Mouse (Mus musculus): ENCODE measurements around the gene Prickle3. TPM values are rescaled to one million over a fixed set of nuclear protein-coding genes. Genes with fewer than 3 reads are reported as not detected.

Gene Prickle3
- polyA plus RNA-seq, 1 experiment from 2014 or later = 9.7 TPM

GRCm38 (mm10) chrX:7674284-7675000 lies 17.4 kb downstream of the Prickle3 start:
- no peaks in the 10 kb centered on the region for H3K27me3 ChIP-seq (ENCODE audit: insufficient read depth, low read length)
- 37% methylated on average over 28 of the region's 28 CpGs for WGBS
- H3K36me3 ChIP-seq (ENCODE audit: insufficient read depth, low read length) = no peaks in the 10 kb centered on the region
- 0 out of 2 replicates have a peak, but pooled peaks have one; percentile 6 for TF ChIP-seq CTCF (IDR thresholded peaks at IDR 0.05; ENCODE audit: low read depth)
- H3K4me3 ChIP-seq (replicated peaks; ENCODE audit: low read depth, low read length) = peak overlapping the region; percentile 20
- H3K4me2 ChIP-seq (ENCODE audit: low read length) = peak overlapping the region; percentile 49
- DNase-seq (ENCODE audit: low spot score) (peak; percentile 31), ATAC-seq (replicated peaks; ENCODE audit: low FRiP score, low read depth) (peak; percentile 74)
- H3K27ac ChIP-seq = peak overlapping the region; percentile 80
- H3K4me1 ChIP-seq (replicated peaks; ENCODE audit: insufficient read depth, low read length) = 0 out of 2 replicates have a peak, but pooled peaks cover 4% of the 10 kb centered on the region
- peak overlapping the region; percentile 37; the same call in 1 of the 2 replicates for H3K9ac ChIP-seq (ENCODE audit: low read depth, low read length)
- H3K9me3 ChIP-seq (replicated peaks; ENCODE audit: low read length) = no peaks in the 10 kb centered on the region

- H3K9me3 ChIP-seq (replicated peaks; ENCODE audit: low read length) = no peaks in the 10 kb centered on the region
- peak overlapping the region; percentile 49 for H3K4me2 ChIP-seq (ENCODE audit: low read length)
- DNase-seq (ENCODE audit: low spot score) = no peak
- peak overlapping the region; percentile 20 for H3K4me3 ChIP-seq (replicated peaks; ENCODE audit: low read depth, low read length)
- H3K27me3 ChIP-seq (ENCODE audit: insufficient read depth, low read length) = no peaks in the 10 kb centered on the region
- H3K4me1 ChIP-seq (replicated peaks; ENCODE audit: insufficient read depth, low read length) = 0 out of 2 replicates have a peak, but pooled peaks cover 4% of the 10 kb centered on the region
- 47% methylated on average over 10 of the region's 10 CpGs for WGBS
- ATAC-seq (replicated peaks; ENCODE audit: low FRiP score, low read depth) = peak; percentile 15; the same call in 1 of the 2 replicates
- H3K9ac ChIP-seq (ENCODE audit: low read depth, low read length) = peak overlapping the region; percentile 37; the same call in 1 of the 2 replicates
- TF ChIP-seq CTCF (IDR thresholded peaks at IDR 0.05; ENCODE audit: low read depth) = no peak
- H3K36me3 ChIP-seq (ENCODE audit: insufficient read depth, low read length) = no peaks in the 10 kb centered on the region
- peak overlapping the region; percentile 80 for H3K27ac ChIP-seq
These were observed 17.9 kb downstream of the Prickle3 start for GRCm38 (mm10) chrX:7675001-7675380.

- Histone ChIP-seq H3K4me3 (replicated peaks; ENCODE audit: low read depth, low read length) (no peak overlapping the region), H3K36me3 (ENCODE audit: insufficient read depth, low read length) (no peaks in the 10 kb centered on the region), H3K27me3 (ENCODE audit: insufficient read depth, low read length) (no peaks in the 10 kb centered on the region), H3K9me3 (replicated peaks; ENCODE audit: low read length) (no peaks in the 10 kb centered on the region), H3K4me2 (ENCODE audit: low read length) (no peak overlapping the region), H3K9ac (ENCODE audit: low read depth, low read length) (no peak overlapping the region), H3K4me1 (replicated peaks; ENCODE audit: insufficient read depth, low read length) (no peaks in the 10 kb centered on the region), H3K27ac (no peak overlapping the region)
- no peak for ATAC-seq (replicated peaks; ENCODE audit: low FRiP score, low read depth)
- whole genome bisulfite sequencing = 39% methylated on average over 3 of the region's 3 CpGs
- TF ChIP-seq CTCF (IDR thresholded peaks at IDR 0.05; ENCODE audit: low read depth) = peak; percentile 27; the same call in 1 of the 2 replicates
- no peak for DNase-seq (ENCODE audit: low spot score)
These were observed 21.9 kb downstream of the Prickle3 start for GRCm38 (mm10) chrX:7678986-7679385.

- 20% methylated on average over 27 of the region's 27 CpGs for WGBS
- 0 out of 2 replicates have a peak overlapping the region, but pooled peaks have one; percentile 40 for H3K9ac ChIP-seq (ENCODE audit: low read depth, low read length)
These were observed 22.5 kb downstream of the Prickle3 start for GRCm38 (mm10) chrX:7679405-7680056.

GRCm38 (mm10) chrX:7680057-7680412 lies 23.0 kb downstream of the Prickle3 start:
- Histone ChIP-seq H3K36me3 (ENCODE audit: insufficient read depth, low read length) (no peaks in the 10 kb centered on the region), H3K4me1 (replicated peaks; ENCODE audit: insufficient read depth, low read length) (no peaks in the 10 kb centered on the region), H3K9ac (ENCODE audit: low read depth, low read length) (0 out of 2 replicates have a peak overlapping the region, but pooled peaks have one; percentile 40), H3K9me3 (replicated peaks; ENCODE audit: low read length) (no peaks in the 10 kb centered on the region), H3K4me2 (ENCODE audit: low read length) (peak overlapping the region; percentile 49), H3K27me3 (ENCODE audit: insufficient read depth, low read length) (no peaks in the 10 kb centered on the region), H3K4me3 (replicated peaks; ENCODE audit: low read depth, low read length) (0 out of 2 replicates have a peak overlapping the region, but pooled peaks have one; percentile 11), H3K27ac (peak overlapping the region; percentile 31; the same call in 1 of the 2 replicates)
- DNase-seq (ENCODE audit: low spot score) = no peak
- 23% methylated on average over 12 of the region's 12 CpGs for WGBS
- TF ChIP-seq CTCF (IDR thresholded peaks at IDR 0.05; ENCODE audit: low read depth) = no peak
- no peak; the same call in 1 of the 2 replicates for ATAC-seq (replicated peaks; ENCODE audit: low FRiP score, low read depth)

More at GRCm38 (mm10) chrX:7679405-7680056, 22.5 kb downstream of the Prickle3 start:
- H3K4me1 ChIP-seq (replicated peaks; ENCODE audit: insufficient read depth, low read length) = no peaks in the 10 kb centered on the region
- H3K9me3 ChIP-seq (replicated peaks; ENCODE audit: low read length) = no peaks in the 10 kb centered on the region
- DNase-seq (ENCODE audit: low spot score) (peak; percentile 88), ATAC-seq (replicated peaks; ENCODE audit: low FRiP score, low read depth) (peak; percentile 95)
- peak; percentile 87 for TF ChIP-seq CTCF (IDR thresholded peaks at IDR 0.05; ENCODE audit: low read depth)
- no peaks in the 10 kb centered on the region for H3K36me3 ChIP-seq (ENCODE audit: insufficient read depth, low read length)
- peak overlapping the region; percentile 49 for H3K4me2 ChIP-seq (ENCODE audit: low read length)
- no peak overlapping the region; the same call in 1 of the 2 replicates for H3K27ac ChIP-seq
- H3K27me3 ChIP-seq (ENCODE audit: insufficient read depth, low read length) = no peaks in the 10 kb centered on the region
- 0 out of 2 replicates have a peak overlapping the region, but pooled peaks have one; percentile 11 for H3K4me3 ChIP-seq (replicated peaks; ENCODE audit: low read depth, low read length)

GRCm38 (mm10) chrX:7680864-7681263 lies 23.8 kb downstream of the Prickle3 start, which contains the start of gene Magix:
TSS of gene Magix (minus strand) at chrX:7681251.
- WGBS = 68% methylated on average over 14 of the region's 14 CpGs
- H3K9ac ChIP-seq (ENCODE audit: low read depth, low read length) = 0 out of 2 replicates have a peak within 1 kb of the TSS, but pooled peaks have one; percentile 40
- no peaks in the 10 kb centered on the region for H3K36me3 ChIP-seq (ENCODE audit: insufficient read depth, low read length)
- no peaks in the 10 kb centered on the region for H3K4me1 ChIP-seq (replicated peaks; ENCODE audit: insufficient read depth, low read length)
- H3K4me2 ChIP-seq (ENCODE audit: low read length) = peak within 1 kb of the TSS; percentile 49
- DNase-seq (ENCODE audit: low spot score) (no peak), ATAC-seq (replicated peaks; ENCODE audit: low FRiP score, low read depth) (no peak)
- H3K4me3 ChIP-seq (replicated peaks; ENCODE audit: low read depth, low read length) = 0 out of 2 replicates have a peak within 1 kb of the TSS, but pooled peaks have one; percentile 11
- no peaks in the 10 kb centered on the region for H3K27me3 ChIP-seq (ENCODE audit: insufficient read depth, low read length)
- H3K9me3 ChIP-seq (replicated peaks; ENCODE audit: low read length) = no peaks in the 10 kb centered on the region
- TF ChIP-seq CTCF (IDR thresholded peaks at IDR 0.05; ENCODE audit: low read depth) = no peak
- peak within 1 kb of the TSS; percentile 31; the same call in 1 of the 2 replicates for H3K27ac ChIP-seq
